Mouse (Mus musculus): ENCODE measurements around the gene Rae1. TPM values are rescaled to one million over a fixed set of nuclear protein-coding genes. Genes with fewer than 3 reads are reported as not detected.

Rae1 gene
- polyA plus RNA-seq, 1 experiment from 2014 or later, result 106 TPM

GRCm38 (mm10) chr2:173047471-173047870 is 47.6 kb downstream of the Rae1 start:
- no peak overlapping the region for H3K4me3 ChIP-seq (ENCODE audit: low read length)

DNA sequence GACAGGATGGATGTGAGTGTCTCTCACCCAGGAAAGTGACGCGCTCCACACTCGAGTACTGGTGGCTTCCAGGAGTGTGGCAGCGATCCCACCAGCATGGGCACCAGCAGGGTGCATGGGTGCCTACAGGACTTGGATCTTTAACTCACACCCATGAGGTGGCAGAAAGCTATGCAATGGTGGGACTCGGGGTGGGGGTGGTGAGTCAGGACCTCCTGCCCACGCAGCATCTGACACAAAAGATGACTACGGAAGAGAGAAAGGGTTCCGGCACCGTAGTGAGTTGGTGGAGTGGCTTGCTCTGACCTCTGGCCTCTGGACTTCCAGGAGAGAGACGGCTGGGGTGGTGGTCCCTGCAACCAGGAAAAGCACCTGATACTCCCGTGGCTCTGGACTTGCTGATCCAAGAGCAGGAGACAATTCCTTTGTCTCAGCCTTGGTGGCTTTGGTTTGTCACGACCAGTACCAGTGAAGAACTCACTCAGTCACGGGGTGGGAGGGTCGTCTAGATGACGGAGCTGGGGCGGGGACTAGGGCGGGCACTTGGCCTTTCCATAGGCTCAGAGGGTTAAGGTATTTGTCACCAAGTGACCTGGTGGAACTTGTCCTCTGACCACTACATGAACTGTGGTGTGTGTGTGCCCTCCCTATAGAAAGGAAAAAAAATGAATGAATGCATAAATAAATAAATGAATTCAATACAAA is 48.3 kb downstream of the Rae1 start:
- no peak for ATAC-seq
- no peak overlapping the region for H3K9ac ChIP-seq (ENCODE audit: low read depth, low read length)

More at GRCm38 (mm10) chr2:173047471-173047870, 47.6 kb downstream of the Rae1 start:
- H3K9me3 ChIP-seq (ENCODE audit: control insufficient read depth, low read length), result no peaks in the 10 kb centered on the region
- H3K27ac ChIP-seq (ENCODE audit: low read depth, low read length), result no peak overlapping the region
- H3K27me3 ChIP-seq (replicated peaks; ENCODE audit: control insufficient read depth, insufficient read depth, low read length), result no peaks in the 10 kb centered on the region
- H3K36me3 ChIP-seq (ENCODE audit: control insufficient read depth, insufficient read depth, low read length), result no peaks in the 10 kb centered on the region
- H3K4me2 ChIP-seq (ENCODE audit: low read length), result no peak overlapping the region
- no peak for ATAC-seq
- WGBS, result 47% methylated on average over 5 of the region's 5 CpGs
- no peaks in the 10 kb centered on the region; the same call in 1 of the 2 replicates for H3K4me1 ChIP-seq (ENCODE audit: control insufficient read depth, insufficient read depth, low read depth, low read length)
- H3K9ac ChIP-seq (ENCODE audit: low read depth, low read length), result no peak overlapping the region

GRCm38 (mm10) chr2:173049231-173049630 is 49.3 kb downstream of the Rae1 start:
- Histone ChIP-seq H3K4me2 (ENCODE audit: low read length) (no peak overlapping the region), H3K27me3 (replicated peaks; ENCODE audit: control insufficient read depth, insufficient read depth, low read length) (no peaks in the 10 kb centered on the region), H3K27ac (ENCODE audit: low read depth, low read length) (no peak overlapping the region), H3K9me3 (ENCODE audit: control insufficient read depth, low read length) (no peaks in the 10 kb centered on the region), H3K36me3 (ENCODE audit: control insufficient read depth, insufficient read depth, low read length) (no peaks in the 10 kb centered on the region), H3K4me3 (ENCODE audit: low read length) (no peak overlapping the region), H3K4me1 (ENCODE audit: control insufficient read depth, insufficient read depth, low read depth, low read length) (no peaks in the 10 kb centered on the region), H3K9ac (ENCODE audit: low read depth, low read length) (no peak overlapping the region)
- 92% methylated on average over 3 of the region's 3 CpGs for WGBS
- ATAC-seq, result no peak

More for the DNA sequence above, 48.3 kb downstream of the Rae1 start:
- no peak overlapping the region for H3K4me2 ChIP-seq (ENCODE audit: low read length)
- no peak overlapping the region for H3K27ac ChIP-seq (ENCODE audit: low read depth, low read length)
- no peaks in the 10 kb centered on the region for H3K9me3 ChIP-seq (ENCODE audit: control insufficient read depth, low read length)
- H3K36me3 ChIP-seq (ENCODE audit: control insufficient read depth, insufficient read depth, low read length), result no peaks in the 10 kb centered on the region
- H3K4me3 ChIP-seq (ENCODE audit: low read length), result no peak overlapping the region
- 48% methylated on average over 17 of the region's 17 CpGs for WGBS
- H3K4me1 ChIP-seq (ENCODE audit: control insufficient read depth, insufficient read depth, low read depth, low read length), result no peaks in the 10 kb centered on the region
- no peaks in the 10 kb centered on the region for H3K27me3 ChIP-seq (replicated peaks; ENCODE audit: control insufficient read depth, insufficient read depth, low read length)

- Histone ChIP-seq H3K4me1 (ENCODE audit: control insufficient read depth, insufficient read depth, low read depth, low read length) (no peaks in the 10 kb centered on the region), H3K4me3 (ENCODE audit: low read length) (no peak overlapping the region), H3K4me2 (ENCODE audit: low read length) (no peak overlapping the region), H3K9me3 (ENCODE audit: control insufficient read depth, low read length) (no peaks in the 10 kb centered on the region), H3K9ac (ENCODE audit: low read depth, low read length) (no peak overlapping the region), H3K36me3 (ENCODE audit: control insufficient read depth, insufficient read depth, low read length) (no peaks in the 10 kb centered on the region), H3K27me3 (replicated peaks; ENCODE audit: control insufficient read depth, insufficient read depth, low read length) (no peaks in the 10 kb centered on the region), H3K27ac (ENCODE audit: low read depth, low read length) (no peak overlapping the region)
- WGBS, result 54% methylated on average over 6 of the region's 6 CpGs
- ATAC-seq, result no peak
Measured at GRCm38 (mm10) chr2:173049817-173050216, 49.9 kb downstream of the Rae1 start.

- no peak overlapping the region for H3K4me2 ChIP-seq (ENCODE audit: low read length)
- no peak overlapping the region for H3K9ac ChIP-seq (ENCODE audit: low read depth, low read length)
- H3K9me3 ChIP-seq (ENCODE audit: control insufficient read depth, low read length), result no peaks in the 10 kb centered on the region
- no peak overlapping the region for H3K4me3 ChIP-seq (ENCODE audit: low read length)
- no peaks in the 10 kb centered on the region for H3K27me3 ChIP-seq (replicated peaks; ENCODE audit: control insufficient read depth, insufficient read depth, low read length)
- ATAC-seq, result no peak
- H3K27ac ChIP-seq (ENCODE audit: low read depth, low read length), result no peak overlapping the region
- 44% methylated on average over 8 of the region's 8 CpGs for WGBS
- no peaks in the 10 kb centered on the region for H3K4me1 ChIP-seq (ENCODE audit: control insufficient read depth, insufficient read depth, low read depth, low read length)
- H3K36me3 ChIP-seq (ENCODE audit: control insufficient read depth, insufficient read depth, low read length), result no peaks in the 10 kb centered on the region
Measured at GRCm38 (mm10) chr2:173050604-173051382, 50.9 kb downstream of the Rae1 start.

DNA sequence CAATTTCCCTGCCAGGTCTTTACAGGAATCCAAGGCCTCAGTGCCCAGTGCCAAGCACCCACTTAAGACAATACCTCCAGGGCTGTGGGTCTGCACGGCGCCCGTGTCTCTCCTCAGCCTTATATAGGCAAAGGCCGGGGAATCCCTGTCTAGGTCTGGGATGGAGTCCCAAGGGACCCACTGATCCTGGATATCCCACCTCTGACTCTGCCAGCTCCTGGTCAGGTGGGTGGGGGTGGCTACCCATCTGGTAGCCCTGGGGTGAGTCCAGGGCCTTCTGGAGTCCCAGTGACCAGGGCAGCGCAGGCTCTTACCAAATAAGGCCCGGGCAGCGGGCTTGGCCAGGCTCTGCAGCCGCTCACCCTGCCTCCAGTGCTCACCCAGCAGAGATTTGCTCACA is 53.0 kb downstream of the Rae1 start:
- no peak overlapping the region for H3K4me2 ChIP-seq (ENCODE audit: low read length)
- H3K27me3 ChIP-seq (replicated peaks; ENCODE audit: control insufficient read depth, insufficient read depth, low read length), result no peaks in the 10 kb centered on the region
- no peak overlapping the region for H3K4me3 ChIP-seq (ENCODE audit: low read length)
- no peaks in the 10 kb centered on the region for H3K36me3 ChIP-seq (ENCODE audit: control insufficient read depth, insufficient read depth, low read length)
- H3K9ac ChIP-seq (ENCODE audit: low read depth, low read length), result no peak overlapping the region
- no peaks in the 10 kb centered on the region for H3K4me1 ChIP-seq (ENCODE audit: control insufficient read depth, insufficient read depth, low read depth, low read length)
- no peak for ATAC-seq
- H3K27ac ChIP-seq (ENCODE audit: low read depth, low read length), result no peak overlapping the region
- no peaks in the 10 kb centered on the region for H3K9me3 ChIP-seq (ENCODE audit: control insufficient read depth, low read length)
- 92% methylated on average over 8 of the region's 8 CpGs for WGBS

GRCm38 (mm10) chr2:173053846-173054245 is 53.9 kb downstream of the Rae1 start:
- Histone ChIP-seq H3K27ac (ENCODE audit: low read depth, low read length) (no peak overlapping the region), H3K9ac (ENCODE audit: low read depth, low read length) (no peak overlapping the region), H3K36me3 (ENCODE audit: control insufficient read depth, insufficient read depth, low read length) (no peaks in the 10 kb centered on the region), H3K4me3 (ENCODE audit: low read length) (no peak overlapping the region), H3K4me1 (ENCODE audit: control insufficient read depth, insufficient read depth, low read depth, low read length) (no peaks in the 10 kb centered on the region), H3K4me2 (ENCODE audit: low read length) (no peak overlapping the region), H3K27me3 (replicated peaks; ENCODE audit: control insufficient read depth, insufficient read depth, low read length) (no peaks in the 10 kb centered on the region), H3K9me3 (ENCODE audit: control insufficient read depth, low read length) (no peaks in the 10 kb centered on the region)
- WGBS, result 89% methylated on average over 6 of the region's 6 CpGs
- ATAC-seq, result no peak

DNA sequence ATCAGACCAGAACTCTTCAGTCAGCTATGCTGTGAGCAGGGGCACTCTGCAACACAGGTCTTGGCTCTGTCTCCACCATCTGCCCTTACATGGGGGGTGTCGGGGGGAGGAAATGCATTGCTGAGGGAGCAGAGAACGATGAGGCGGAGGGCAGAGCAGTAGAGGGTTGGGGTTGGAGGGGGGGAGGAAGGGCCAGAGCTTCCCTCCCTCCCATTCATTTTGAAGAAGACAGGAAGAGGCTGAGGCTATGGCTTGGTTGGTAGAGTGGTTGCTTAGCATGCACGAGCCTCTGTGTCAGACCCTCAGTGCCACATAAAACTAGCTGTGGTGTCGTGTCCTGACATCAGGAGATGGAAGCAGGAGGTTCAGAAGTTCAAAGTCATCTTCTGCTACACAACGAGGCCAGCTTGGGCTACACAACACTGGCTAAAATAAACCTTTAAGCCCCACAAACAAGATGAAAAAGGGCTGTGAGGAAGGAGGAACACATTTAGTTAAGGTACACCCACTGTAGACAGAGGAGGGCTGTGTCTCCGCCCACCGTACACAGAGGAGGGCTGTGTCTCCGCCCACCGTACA is 56.5 kb downstream of the Rae1 start:
- Histone ChIP-seq H3K27me3 (replicated peaks; ENCODE audit: control insufficient read depth, insufficient read depth, low read length) (no peaks in the 10 kb centered on the region), H3K36me3 (ENCODE audit: control insufficient read depth, insufficient read depth, low read length) (no peaks in the 10 kb centered on the region), H3K9me3 (ENCODE audit: control insufficient read depth, low read length) (no peaks in the 10 kb centered on the region), H3K27ac (ENCODE audit: low read depth, low read length) (no peak overlapping the region), H3K4me3 (ENCODE audit: low read length) (no peak overlapping the region), H3K9ac (ENCODE audit: low read depth, low read length) (no peak overlapping the region), H3K4me1 (ENCODE audit: control insufficient read depth, insufficient read depth, low read depth, low read length) (no peaks in the 10 kb centered on the region), H3K4me2 (ENCODE audit: low read length) (no peak overlapping the region)
- no peak for ATAC-seq
- WGBS, result 85% methylated on average over 10 of the region's 10 CpGs

DNA sequence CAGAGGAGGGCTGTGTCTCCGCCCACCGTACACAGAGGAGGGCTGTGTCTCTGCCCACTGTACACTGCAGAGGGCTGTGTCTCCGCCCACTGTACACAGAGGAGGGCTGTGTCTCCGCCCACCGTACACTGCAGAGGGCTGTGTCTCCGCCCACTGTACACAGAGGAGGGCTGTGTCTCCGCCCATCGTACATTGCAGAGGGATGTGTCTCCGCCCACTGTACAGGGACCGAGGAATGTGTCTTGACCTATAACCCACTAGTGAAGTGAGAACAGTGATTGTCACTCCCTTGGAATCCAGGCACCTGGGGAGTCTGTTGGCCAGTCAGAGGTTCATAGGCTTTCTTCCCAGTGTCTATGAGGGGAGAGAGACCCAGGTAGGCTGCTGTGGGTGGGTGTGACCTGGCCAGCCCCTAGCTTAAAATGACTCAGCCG is 57.0 kb downstream of the Rae1 start:
- ATAC-seq, result no peak
- no peak overlapping the region for H3K4me2 ChIP-seq (ENCODE audit: low read length)
- H3K36me3 ChIP-seq (ENCODE audit: control insufficient read depth, insufficient read depth, low read length), result no peaks in the 10 kb centered on the region
- H3K9me3 ChIP-seq (ENCODE audit: control insufficient read depth, low read length), result no peaks in the 10 kb centered on the region
- no peaks in the 10 kb centered on the region for H3K4me1 ChIP-seq (ENCODE audit: control insufficient read depth, insufficient read depth, low read depth, low read length)
- WGBS, result 81% methylated on average over 9 of the region's 11 CpGs
- no peak overlapping the region for H3K9ac ChIP-seq (ENCODE audit: low read depth, low read length)
- H3K27ac ChIP-seq (ENCODE audit: low read depth, low read length), result no peak overlapping the region
- no peaks in the 10 kb centered on the region for H3K27me3 ChIP-seq (replicated peaks; ENCODE audit: control insufficient read depth, insufficient read depth, low read length)
- no peak overlapping the region for H3K4me3 ChIP-seq (ENCODE audit: low read length)
